Mouse (Mus musculus) myocyte (in vitro differentiated cells): Measurements from ENCODE around the gene Ablim2. TPM values are rescaled to one million over a fixed set of nuclear protein-coding genes. Genes with fewer than 3 reads are reported as not detected.

Source experiments
- H3K27me3 ChIP-seq: one replicate; pipeline ENCODE4 v1.6.1; 2011; ENCODE audit not compliant: control insufficient read depth, insufficient read depth, insufficient read length
- H3K36me3 ChIP-seq: one replicate; pipeline ENCODE4 v1.6.1; 2011; ENCODE audit not compliant: control insufficient read depth, insufficient read depth
- H3K4me2 ChIP-seq: one replicate; pipeline ENCODE4 v1.6.1; 2011; ENCODE audit warnings: low read depth, control low read depth
- H3K4me3 ChIP-seq: one replicate; pipeline ENCODE4 v1.5.1; 2011; ENCODE audit warnings: mild to moderate bottlenecking, control low read depth, moderate library complexity
- H3K79me2 ChIP-seq: one replicate; pipeline ENCODE4 v1.6.1; 2011; ENCODE audit not compliant: control insufficient read depth, insufficient read depth
- H3ac ChIP-seq: one replicate; pipeline ENCODE4 v1.6.1; 2011; ENCODE audit not compliant: control insufficient read depth, insufficient read length
- CEBPB ChIP-seq: IDR thresholded peaks from 2 replicates; pipeline ENCODE4 v1.6.1; 2011; ENCODE audit warnings: mild to moderate bottlenecking, moderate library complexity; ENCODE audit not compliant: poor library complexity, insufficient read depth, severe bottlenecking
- E2F4 ChIP-seq: IDR thresholded peaks from one replicate; pipeline ENCODE4 v1.6.1; 2011; ENCODE audit warnings: mild to moderate bottlenecking, control low read depth, moderate library complexity; ENCODE audit not compliant: insufficient read depth
- MAX ChIP-seq: IDR thresholded peaks from one replicate; pipeline ENCODE4 v1.6.1; 2011; ENCODE audit warnings: low read depth, mild to moderate bottlenecking, control low read depth
- MYOD1 ChIP-seq, 3 experiments: IDR thresholded peaks; one replicate each; pipeline ENCODE4 v1.6.1; 2011; ENCODE audit warnings: control low read depth in 2 of 3, low read depth in 2 of 3, mild to moderate bottlenecking in 2 of 3, moderate library complexity in 1 of 3; ENCODE audit not compliant: insufficient read length in 2 of 3, control insufficient read depth in 1 of 3
- MYOG ChIP-seq, 3 experiments: IDR thresholded peaks; one replicate each; pipeline ENCODE4 v1.6.1; 2011; ENCODE audit warnings: control low read depth in 2 of 3, low read depth in 2 of 3, mild to moderate bottlenecking in 2 of 3; ENCODE audit not compliant: insufficient read length in 2 of 3, control insufficient read depth in 1 of 3, insufficient read depth in 1 of 3
- POLR2A ChIP-seq: IDR thresholded peaks from one replicate; pipeline ENCODE4 v1.6.1; 2011; ENCODE audit warnings: low read depth, mild to moderate bottlenecking, control low read depth, moderate library complexity; ENCODE audit not compliant: insufficient read length
- POLR2AphosphoS2 ChIP-seq: IDR thresholded peaks from one replicate; pipeline ENCODE4 v1.6.1; 2011; ENCODE audit warnings: low read depth, control low read depth; ENCODE audit not compliant: insufficient read length
- REST ChIP-seq: IDR thresholded peaks from one replicate; pipeline ENCODE4 v1.6.1; 2011; ENCODE audit warnings: mild to moderate bottlenecking, control low read depth, moderate library complexity; ENCODE audit not compliant: insufficient read depth, insufficient read length
- SRF ChIP-seq: IDR thresholded peaks from one replicate; pipeline ENCODE4 v1.6.1; 2011; ENCODE audit warnings: low read depth; ENCODE audit not compliant: control insufficient read depth, insufficient read length
- TCF12 ChIP-seq: IDR thresholded peaks from one replicate; pipeline ENCODE4 v1.6.1; 2011; ENCODE audit warnings: mild to moderate bottlenecking, control low read depth; ENCODE audit not compliant: poor library complexity, insufficient read depth, severe bottlenecking
- TCF3 ChIP-seq: IDR thresholded peaks from one replicate; pipeline ENCODE4 v1.6.1; 2011; ENCODE audit warnings: low read depth, control low read depth; ENCODE audit not compliant: insufficient read length
- USF1 ChIP-seq: IDR thresholded peaks from one replicate; pipeline ENCODE4 v1.6.1; 2011; ENCODE audit warnings: low read depth, mild to moderate bottlenecking, control low read depth, moderate library complexity
- polyA plus RNA-seq: library from polyadenylated mRNA; unstranded; fragments of >200 nt; fragmentation: generic; extraction: Trizol; gene quantifications from one replicate; pipeline ENCODE4 v1.2.1, GENCODE M21; 2012; ENCODE audit warnings: missing spikeins

Gene Ablim2
- polyA plus RNA-seq, 1 experiment: 11.9 TPM

GRCm38 (mm10) chr5:35762850-35763249 is 5.2 kb downstream of the Ablim2 start:
- H3K36me3 ChIP-seq: no peaks in the 10 kb centered on the region
- H3K4me3 ChIP-seq: no peak overlapping the region
- H3ac ChIP-seq: no peak overlapping the region

GRCm38 (mm10) chr5:35765909-35766308 is 8.2 kb downstream of the Ablim2 start:
- Histone ChIP-seq H3ac (no peak overlapping the region), H3K4me2 (no peak overlapping the region), H3K4me3 (no peak overlapping the region), H3K79me2 (no peaks in the 10 kb centered on the region), H3K36me3 (no peaks in the 10 kb centered on the region), H3K27me3 (peaks cover 26% of the 10 kb centered on the region)
- TF ChIP-seq E2F4: no peak
- TF ChIP-seq TCF12: no peak
- no peak for TF ChIP-seq MAX
- TF ChIP-seq TCF3: no peak
- no peak for TF ChIP-seq POLR2AphosphoS2
- TF ChIP-seq POLR2A: no peak
- TF ChIP-seq MYOD1 (IDR thresholded peaks at IDR 0.05; ENCODE audit: control insufficient read depth in 1 of 3, insufficient read length in 2 of 3, low read depth in 2 of 3): no peak
- no peak for TF ChIP-seq MYOG (IDR thresholded peaks at IDR 0.05; ENCODE audit: control insufficient read depth in 1 of 3, insufficient read depth in 1 of 3, insufficient read length in 2 of 3, low read depth in 2 of 3)
- no peak for TF ChIP-seq CEBPB
- no peak for TF ChIP-seq USF1
- TF ChIP-seq REST: no peak
- TF ChIP-seq SRF: no peak

More at GRCm38 (mm10) chr5:35762850-35763249, 5.2 kb downstream of the Ablim2 start:
- H3K79me2 ChIP-seq: no peaks in the 10 kb centered on the region
- H3K4me2 ChIP-seq: peak overlapping the region; percentile 39
- H3K27me3 ChIP-seq: peaks cover 49% of the 10 kb centered on the region
- TF ChIP-seq MAX (no peak), USF1 (no peak), MYOG (IDR thresholded peaks at IDR 0.05; ENCODE audit: control insufficient read depth in 1 of 3, insufficient read depth in 1 of 3, insufficient read length in 2 of 3, low read depth in 2 of 3) (no peak), CEBPB (no peak), TCF12 (no peak), POLR2A (no peak), SRF (no peak), MYOD1 (IDR thresholded peaks at IDR 0.05; ENCODE audit: control insufficient read depth in 1 of 3, insufficient read length in 2 of 3, low read depth in 2 of 3) (no peak), POLR2AphosphoS2 (no peak)

GRCm38 (mm10) chr5:35768525-35768924 is 10.8 kb downstream of the Ablim2 start:
- no peak overlapping the region for H3ac ChIP-seq
- no peak overlapping the region for H3K4me2 ChIP-seq
- peaks cover 16% of the 10 kb centered on the region for H3K27me3 ChIP-seq
- TF ChIP-seq REST (no peak), SRF (no peak), MYOG (IDR thresholded peaks at IDR 0.05; ENCODE audit: control insufficient read depth in 1 of 3, insufficient read depth in 1 of 3, insufficient read length in 2 of 3, low read depth in 2 of 3) (no peak), POLR2A (no peak), TCF3 (no peak)
- no peak overlapping the region for H3K4me3 ChIP-seq
- no peaks in the 10 kb centered on the region for H3K79me2 ChIP-seq
- no peaks in the 10 kb centered on the region for H3K36me3 ChIP-seq

- H3K79me2 ChIP-seq: no peaks in the 10 kb centered on the region
- TF ChIP-seq MYOG (IDR thresholded peaks at IDR 0.05; ENCODE audit: control insufficient read depth in 1 of 3, insufficient read depth in 1 of 3, insufficient read length in 2 of 3, low read depth in 2 of 3): no peak
- TF ChIP-seq REST: no peak
- no peak for TF ChIP-seq SRF
- no peak for TF ChIP-seq MYOD1 (IDR thresholded peaks at IDR 0.05; ENCODE audit: control insufficient read depth in 1 of 3, insufficient read length in 2 of 3, low read depth in 2 of 3)
- no peak for TF ChIP-seq POLR2AphosphoS2
- no peak for TF ChIP-seq CEBPB
- TF ChIP-seq TCF3: no peak
- TF ChIP-seq MAX: no peak
- no peak for TF ChIP-seq E2F4
- TF ChIP-seq TCF12: no peak
- TF ChIP-seq POLR2A: no peak
- TF ChIP-seq USF1: no peak
- no peak overlapping the region for H3K4me2 ChIP-seq
- H3K36me3 ChIP-seq: no peaks in the 10 kb centered on the region
- peaks cover 11% of the 10 kb centered on the region for H3K27me3 ChIP-seq
- no peak overlapping the region for H3K4me3 ChIP-seq
- H3ac ChIP-seq: no peak overlapping the region
Observed at GRCm38 (mm10) chr5:35768997-35769396, 11.3 kb downstream of the Ablim2 start.

GRCm38 (mm10) chr5:35770246-35770645 is 12.6 kb downstream of the Ablim2 start:
- Histone ChIP-seq H3K4me3 (no peak overlapping the region), H3K4me2 (no peak overlapping the region), H3K36me3 (no peaks in the 10 kb centered on the region), H3K27me3 (peaks cover under 1% of the 10 kb centered on the region), H3K79me2 (no peaks in the 10 kb centered on the region), H3ac (no peak overlapping the region)
- TF ChIP-seq MYOG (IDR thresholded peaks at IDR 0.05; ENCODE audit: control insufficient read depth in 1 of 3, insufficient read depth in 1 of 3, insufficient read length in 2 of 3, low read depth in 2 of 3) (no peak), E2F4 (no peak), REST (no peak), MAX (no peak), POLR2AphosphoS2 (no peak), USF1 (no peak), MYOD1 (IDR thresholded peaks at IDR 0.05; ENCODE audit: control insufficient read depth in 1 of 3, insufficient read length in 2 of 3, low read depth in 2 of 3) (no peak), CEBPB (no peak), POLR2A (no peak), SRF (no peak), TCF3 (no peak), TCF12 (no peak)
